ENCODE assay signal across 10 mouse cellular contexts in the genomic region with DNA sequence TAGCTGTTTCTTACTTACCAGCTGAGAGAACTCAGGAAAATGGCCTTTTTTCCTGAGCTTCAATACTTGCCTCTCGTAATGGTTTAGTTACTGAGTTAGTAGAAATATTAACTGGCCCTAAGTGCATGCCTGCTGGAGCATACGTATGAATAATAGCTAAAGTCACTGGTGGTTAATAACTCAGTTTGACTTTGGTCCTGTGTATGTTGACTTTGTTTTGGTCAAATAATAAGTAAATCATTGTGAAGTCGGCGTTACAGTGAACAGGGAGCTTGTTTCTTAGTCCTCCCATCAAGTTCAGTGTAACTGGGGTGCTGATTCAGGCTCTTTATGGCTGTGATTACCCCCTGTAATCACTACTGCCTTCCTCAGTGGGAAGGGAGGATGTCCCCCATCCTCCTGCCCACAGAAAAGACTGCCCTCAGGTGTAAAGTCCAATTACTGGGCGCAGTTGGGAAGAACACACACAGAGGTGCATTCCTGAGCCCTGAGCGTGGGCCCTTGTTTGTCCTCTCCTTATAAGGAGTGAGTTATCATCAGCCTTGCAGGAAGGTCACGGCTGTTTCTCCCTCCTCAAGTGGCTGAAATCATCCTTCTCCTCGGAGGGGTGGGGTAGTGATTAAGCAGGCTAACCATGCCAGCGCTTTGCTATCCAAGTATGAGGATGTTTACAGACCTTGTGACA. TPM values are rescaled to one million over a fixed set of nuclear protein-coding genes. Genes with fewer than 3 reads are reported as not detected.
DNase-seq lines count a peak whose midpoint lies in the region; TF ChIP-seq lines count a peak whose summit lies in the region.
"Had no signal": no experiment of that assay in that cellular context is flagged by ENCODE, and none has a peak within 500 bp of the region (broad histone marks: within the 10 kb centered on the region; RNA-seq: fewer than 3 reads in every experiment).

No protein-coding gene starts in this region.

- intact Hi-C loops in gastrocnemius, adult 2 months (cut with DNase I): no loop called here
- intact Hi-C loops in left cerebral cortex, postnatal 25 days (cut with DNase I): no loop called here

- H3K4me3 ChIP-seq in gastrocnemius, adult 2 months: no peak overlapping the region
- H3K4me3 ChIP-seq in kidney, adult 2 months (ENCODE audit: insufficient read depth, low read depth, low read length): no peak overlapping the region
- H3K4me3 ChIP-seq: midbrain, embryonic 12.5 days had no signal

- no peak for TF ChIP-seq CTCF in gastrocnemius, adult 2 months (IDR thresholded peaks at IDR 0.05)
- TF ChIP-seq CTCF in kidney, adult 2 months (conservative IDR thresholded peaks at IDR 0.05; ENCODE audit: insufficient read depth, insufficient read length, low read depth, low read length): no peak

- TF ChIP-seq POLR2A in kidney, adult 2 months (IDR thresholded peaks at IDR 0.05; ENCODE audit: low read depth, low read length): no peak

- peaks cover 35% of the 10 kb centered on the region for H3K4me1 ChIP-seq in kidney, adult 2 months (ENCODE audit: control insufficient read depth, insufficient read depth, low read length)

- H3K27me3 ChIP-seq in kidney, adult 2 months (replicated peaks; ENCODE audit: control insufficient read depth, insufficient read depth, low read length): no peaks in the 10 kb centered on the region

- no peaks in the 10 kb centered on the region for H3K36me3 ChIP-seq in kidney, adult 2 months (ENCODE audit: control insufficient read depth, insufficient read depth, low read length)
- H3K36me3 ChIP-seq: midbrain, embryonic 12.5 days had no signal

- peak; percentile 39 for DNase-seq in gastrocnemius, adult 2 months
- no peak for DNase-seq in gastrocnemius, postnatal 4 days (ENCODE audit: low spot score in 2 of 2)
- DNase-seq in embryo, embryonic 9.5 days (ENCODE audit: extremely low spot score): peak; percentile 42
- peak; percentile 85 for DNase-seq in kidney, adult 2 months
- DNase-seq in lung, postnatal 25 days (ENCODE audit: low spot score): peak; percentile 71
- DNase-seq in right cerebral cortex, postnatal 4 days: no peak
- no peak for DNase-seq in cerebellum, postnatal 14 days
- no peak for DNase-seq in left cerebral cortex, postnatal 25 days (ENCODE audit: low spot score in 2 of 2)

- 20% methylated on average over 9 of the region's 9 CpGs for WGBS in kidney, adult 2 months

- peak overlapping the region; percentile 72 for H3K27ac ChIP-seq in gastrocnemius, adult 2 months
- peak overlapping the region; percentile 100 for H3K27ac ChIP-seq in kidney, adult 2 months (ENCODE audit: insufficient read depth, low read depth, low read length)
- H3K27ac ChIP-seq: midbrain, embryonic 12.5 days had no signal

RNA-seq across cellular contexts. Expression of a gene that starts 24.1 kb away (rescaled TPM):
- not detected for total RNA-seq in gastrocnemius, adult 2 months (2021)
- total RNA-seq in gastrocnemius, postnatal 4 days (2021): not detected
- not detected in 2 replicates for polyA plus RNA-seq in kidney, adult 2 months (2012; rRNA removed)
- not detected for total RNA-seq in left cerebral cortex, postnatal 25 days (2021)
- total RNA-seq: hematopoietic stem cell, adult 5-6 weeks had no signal
- polyA plus RNA-seq: midbrain, embryonic 12.5 days had no signal

Comparison
In these comparisons a context has a peak if more than half of its experiments do, and no peak if none do; other contexts are left out.
1. DNase-seq: peak in gastrocnemius, adult 2 months (single experiment), embryo, embryonic 9.5 days (single experiment), kidney, adult 2 months (single experiment) and lung, postnatal 25 days (single experiment); none in gastrocnemius, postnatal 4 days (0 of 2), right cerebral cortex, postnatal 4 days (single experiment), cerebellum, postnatal 14 days (0 of 2) and left cerebral cortex, postnatal 25 days (0 of 2).